Mouse (Mus musculus) ES-Bruce4 (cell line): ENCODE data around the gene Ak8.

Experiments used
- CTCF ChIP-seq: IDR thresholded peaks from one replicate; pipeline ENCODE4 v1.8.1; 2011; ENCODE audit warnings: low read depth, low read length
- EP300 ChIP-seq: IDR thresholded peaks from 2 replicates; pipeline ENCODE4 v1.6.1; 2011; ENCODE audit warnings: low read depth, low read length; ENCODE audit not compliant: insufficient read depth
- POLR2A ChIP-seq: IDR thresholded peaks from one replicate; pipeline ENCODE4 v1.8.1; 2011; ENCODE audit warnings: low read length; ENCODE audit not compliant: insufficient read depth

- TF ChIP-seq CTCF (no peak), POLR2A (no peak), EP300 (no peak)
Measured at GRCm38 (mm10) chr2:28751658-28752057, 51.7 kb downstream of the Ak8 start.
